Mouse (Mus musculus): ENCODE data around the gene Gpld1. TPM values are rescaled to one million over a fixed set of nuclear protein-coding genes. Genes with fewer than 3 reads are reported as not detected.

The Gpld1 gene
- total RNA-seq (2021) = 1 to 10 TPM; 2.9 to 3.0 TPM

- intact Hi-C loops (cut with DNase I) = no loop called here
- no peak for DNase-seq
Measured at GRCm38 (mm10) chr13:24942512-24943282, at the start of gene Gpld1. Gene Gpld1 (plus strand): TSS chr13:24943152.

- intact Hi-C loops (cut with DNase I) = no loop called here
- DNase-seq = no peak
Measured at GRCm38 (mm10) chr13:24893880-24894279, 49.1 kb upstream of the Gpld1 start.

- intact Hi-C loops (cut with DNase I) = no loop called here
- no peak for DNase-seq
Measured at GRCm38 (mm10) chr13:24901916-24902315, 41.0 kb upstream of the Gpld1 start.

- no peak for DNase-seq
- intact Hi-C loops (cut with DNase I) = no loop called here
Measured at GRCm38 (mm10) chr13:24903412-24903811, 39.5 kb upstream of the Gpld1 start.

- DNase-seq = no peak
- intact Hi-C loops (cut with DNase I) = no loop called here
Measured at GRCm38 (mm10) chr13:24905422-24905821, 37.5 kb upstream of the Gpld1 start.

- intact Hi-C loops (cut with DNase I) = no loop called here
- no peak for DNase-seq
Measured at GRCm38 (mm10) chr13:24906831-24907570, 36.0 kb upstream of the Gpld1 start.

GRCm38 (mm10) chr13:24909112-24909511, 33.8 kb upstream of the Gpld1 start:
- DNase-seq = no peak
- intact Hi-C loops (cut with DNase I) = no loop called here

- intact Hi-C loops (cut with DNase I) = no loop called here
Measured at GRCm38 (mm10) chr13:24913576-24913975, 29.4 kb upstream of the Gpld1 start.

GRCm38 (mm10) chr13:24914915-24915314, 28.0 kb upstream of the Gpld1 start:
- intact Hi-C loops (cut with DNase I) = no loop called here
- DNase-seq = no peak

More at GRCm38 (mm10) chr13:24913576-24913975, 29.4 kb upstream of the Gpld1 start:
- DNase-seq = no peak

- intact Hi-C loops (cut with DNase I) = no loop called here
- no peak for DNase-seq
Measured at GRCm38 (mm10) chr13:24915831-24916230, 27.1 kb upstream of the Gpld1 start.

- DNase-seq = peak; percentile 42
- intact Hi-C loops (cut with DNase I) = no loop called here
Measured at GRCm38 (mm10) chr13:24920333-24920977, 22.5 kb upstream of the Gpld1 start.

- intact Hi-C loops (cut with DNase I) = no loop called here
- no peak for DNase-seq
Measured at GRCm38 (mm10) chr13:24921281-24921680, 21.7 kb upstream of the Gpld1 start.

- intact Hi-C loops (cut with DNase I) = no loop called here
- DNase-seq = no peak
Measured at GRCm38 (mm10) chr13:24923991-24924390, 19.0 kb upstream of the Gpld1 start.

- intact Hi-C loops (cut with DNase I) = no loop called here
- no peak for DNase-seq
Measured at GRCm38 (mm10) chr13:24930591-24930990, 12.4 kb upstream of the Gpld1 start.

- DNase-seq = no peak
- intact Hi-C loops (cut with DNase I) = no loop called here
Measured at GRCm38 (mm10) chr13:24933199-24933598, 9.8 kb upstream of the Gpld1 start.

GRCm38 (mm10) chr13:24936772-24937107, 6.2 kb upstream of the Gpld1 start:
- no peak for DNase-seq
- intact Hi-C loops (cut with DNase I) = loop anchor here (5.0 kb wide), 1 partner anchor 51 kb away; no protein-coding TSS in a partner anchor

GRCm38 (mm10) chr13:24937108-24937838, 5.7 kb upstream of the Gpld1 start, which contains the start of gene Aldh5a1:
Gene Aldh5a1 (minus strand): TSS chr13:24937661.
- intact Hi-C loops (cut with DNase I) = loop anchor here (5.0 kb wide), 1 partner anchor 50 kb away; no protein-coding TSS in a partner anchor
- DNase-seq = peak; percentile 86

- DNase-seq = no peak
- intact Hi-C loops (cut with DNase I) = loop anchor here (5.0 kb wide), 1 partner anchor 49 kb away; no protein-coding TSS in a partner anchor
Measured at GRCm38 (mm10) chr13:24937839-24938166, 5.1 kb upstream of the Gpld1 start.

GRCm38 (mm10) chr13:24938683-24939082, 4.3 kb upstream of the Gpld1 start:
- DNase-seq = peak; percentile 79
- intact Hi-C loops (cut with DNase I) = loop anchor here (5.0 kb wide), 1 partner anchor 49 kb away; no protein-coding TSS in a partner anchor

GRCm38 (mm10) chr13:24939472-24939871, 3.5 kb upstream of the Gpld1 start:
- DNase-seq = no peak
- intact Hi-C loops (cut with DNase I) = loop anchor here (5.0 kb wide), 1 partner anchor 48 kb away; no protein-coding TSS in a partner anchor

GRCm38 (mm10) chr13:24943303-24943702, 351 bp downstream of the Gpld1 start:
- intact Hi-C loops (cut with DNase I) = no loop called here
- no peak for DNase-seq

Measured in left cerebral cortex, postnatal 4 days (tissue).